Mouse (Mus musculus) hindbrain, embryonic 11.5 days (tissue): ENCODE data around the gene Fbxw11. TPM values are rescaled to one million over a fixed set of nuclear protein-coding genes. Genes with fewer than 3 reads are reported as not detected.
"Not testable (repeated sequence)": the region's sequence is repeated elsewhere in the genome, so short reads cannot be mapped to it uniquely, and the experiment has no call there.

ENCODE experiments used
- ATAC-seq: fragments of 200-750 bp; cut with Nextera tagmentation; 2 replicates; pipeline ENCODE4 v1.8.0; 2017; ENCODE audit warnings: mild to moderate bottlenecking, moderate TSS enrichment, moderate library complexity; ENCODE audit not compliant: low FRiP score
- DNase-seq: peaks from one replicate; pipeline ENCODE4 v3.0.0-alpha.2; 2015; ENCODE audit warnings: low spot score
- H3K27ac ChIP-seq: fragments of 300-500 bp; sonication (generic); 2 replicates; pipeline ENCODE4 v1.5.1; 2014; ENCODE audit warnings: mild to moderate bottlenecking, low read depth, low read length
- H3K27me3 ChIP-seq: fragments of 300-500 bp; sonication (generic); 2 replicates; pipeline ENCODE4 v1.6.1; 2014; ENCODE audit warnings: mild to moderate bottlenecking, low read length, moderate library complexity, mixed read lengths; ENCODE audit not compliant: control insufficient read depth, insufficient read depth
- H3K36me3 ChIP-seq: fragments of 300-500 bp; sonication (generic); 2 replicates; pipeline ENCODE4 v1.6.1; 2014; ENCODE audit warnings: mild to moderate bottlenecking, low read length, moderate library complexity, mixed read lengths; ENCODE audit not compliant: control insufficient read depth, insufficient read depth
- H3K4me1 ChIP-seq: fragments of 300-500 bp; sonication (generic); replicated peaks from 2 replicates; pipeline ENCODE4 v1.6.1; 2014; ENCODE audit warnings: low read length, mixed read lengths; ENCODE audit not compliant: control insufficient read depth, insufficient read depth
- H3K4me2 ChIP-seq: fragments of 300-500 bp; sonication (generic); replicated peaks from 2 replicates; pipeline ENCODE4 v1.6.1; 2014; ENCODE audit warnings: mild to moderate bottlenecking, low read depth, low read length
- H3K4me3 ChIP-seq: fragments of 300-500 bp; sonication (generic); 2 replicates; pipeline ENCODE4 v1.5.1; 2014; ENCODE audit warnings: low read depth, low read length
- H3K9ac ChIP-seq: fragments of 300-500 bp; sonication (generic); 2 replicates; pipeline ENCODE4 v1.6.1; 2014; ENCODE audit warnings: low read depth, low read length
- H3K9me3 ChIP-seq: fragments of 300-500 bp; sonication (generic); 2 replicates; pipeline ENCODE4 v1.6.1; 2016; ENCODE audit warnings: low read length; ENCODE audit not compliant: control insufficient read depth
- WGBS: fragments of 180-500 bp; shearing (Covaris S2); extraction: QIAGEN DNeasy Blood & Tissue Kit; methylation state at CpG from one replicate; pipeline ENCODE4 v1.1.7; 2014; 5-methylcytosine and 5-hydroxymethylcytosine counted together
- polyA plus RNA-seq: library from polyadenylated mRNA; unstranded; fragments of >200 nt; fragmentation: Nextera tagmentation; extraction: Ambion mirVana; gene quantifications from 2 replicates; pipeline ENCODE4 v1.2.1, GENCODE M21; 2014

Gene Fbxw11
- polyA plus RNA-seq, 1 experiment from 2014 or later: 82.7 TPM

DNA sequence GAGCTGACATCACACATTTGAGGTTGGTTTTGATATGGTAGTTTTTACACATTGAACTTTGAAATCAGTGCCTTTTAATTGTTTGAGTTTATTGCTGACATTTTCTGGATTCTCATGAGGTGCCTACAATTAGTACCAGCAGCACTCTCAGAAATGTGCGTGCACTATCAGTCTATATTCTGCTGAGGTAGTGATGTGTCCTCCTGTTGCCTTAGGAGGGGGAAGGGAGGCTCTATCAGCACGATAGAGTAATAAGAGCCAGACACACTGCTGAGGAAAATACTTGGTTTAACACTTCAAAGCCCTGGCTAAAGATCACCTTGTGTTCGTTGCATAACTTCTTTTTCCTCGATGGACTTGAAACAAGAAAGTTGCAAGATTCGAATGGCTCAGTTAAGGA, 73.4 kb downstream of the Fbxw11 start:
- H3K4me1 ChIP-seq: no peaks in the 10 kb centered on the region
- no peak overlapping the region for H3K9ac ChIP-seq
- WGBS: 90% methylated on average over 5 of the region's 5 CpGs
- no peak overlapping the region for H3K27ac ChIP-seq
- no peaks in the 10 kb centered on the region for H3K36me3 ChIP-seq
- no peaks in the 10 kb centered on the region for H3K9me3 ChIP-seq
- H3K4me2 ChIP-seq: no peak overlapping the region
- ATAC-seq (no peak), DNase-seq (no peak)
- no peak overlapping the region for H3K4me3 ChIP-seq
- no peaks in the 10 kb centered on the region for H3K27me3 ChIP-seq

GRCm38 (mm10) chr11:32716876-32717275, 74.4 kb downstream of the Fbxw11 start:
- no peak for ATAC-seq
- H3K4me3 ChIP-seq: no peak overlapping the region
- no peaks in the 10 kb centered on the region for H3K4me1 ChIP-seq
- no peaks in the 10 kb centered on the region for H3K36me3 ChIP-seq
- no peak overlapping the region for H3K4me2 ChIP-seq
- DNase-seq: no peak
- H3K27me3 ChIP-seq: no peaks in the 10 kb centered on the region
- WGBS: 90% methylated on average over 4 of the region's 4 CpGs
- no peak overlapping the region for H3K27ac ChIP-seq
- H3K9ac ChIP-seq: no peak overlapping the region
- H3K9me3 ChIP-seq: no peaks in the 10 kb centered on the region

DNA sequence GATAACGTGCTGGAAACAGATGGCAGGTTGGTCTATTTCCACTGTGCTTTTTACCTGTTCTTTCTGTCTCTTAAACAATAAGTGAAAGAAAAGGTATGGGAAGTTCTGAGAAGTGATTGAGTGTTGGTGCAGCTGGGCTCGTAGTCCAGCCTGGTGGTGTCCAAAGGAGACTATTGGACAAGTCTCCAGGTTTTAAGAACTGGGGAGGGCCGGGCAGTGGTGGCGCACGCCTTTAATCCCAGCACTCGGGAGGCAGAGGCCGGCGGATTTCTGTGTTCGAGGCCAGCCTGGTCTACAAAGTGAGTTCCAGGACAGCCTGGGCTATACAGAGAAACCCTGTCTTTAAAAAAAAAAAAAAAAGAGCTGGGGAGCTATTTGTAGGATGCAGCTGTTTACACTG, 75.2 kb downstream of the Fbxw11 start:
- not testable (repeated sequence) for ATAC-seq, H3K4me2 ChIP-seq, H3K27me3 ChIP-seq, H3K4me3 ChIP-seq, H3K27ac ChIP-seq, H3K9me3 ChIP-seq, H3K36me3 ChIP-seq, H3K4me1 ChIP-seq, H3K9ac ChIP-seq, DNase-seq
- 96% methylated on average over 9 of the region's 9 CpGs for WGBS

GRCm38 (mm10) chr11:32718371-32718770, 75.8 kb downstream of the Fbxw11 start:
- ATAC-seq (no peak), DNase-seq (peak; percentile 9)
- Histone ChIP-seq H3K4me1 (no peaks in the 10 kb centered on the region), H3K27ac (no peak overlapping the region), H3K4me3 (no peak overlapping the region), H3K9ac (no peak overlapping the region), H3K9me3 (no peaks in the 10 kb centered on the region), H3K4me2 (no peak overlapping the region), H3K27me3 (no peaks in the 10 kb centered on the region), H3K36me3 (no peaks in the 10 kb centered on the region)
- 60% methylated on average over 2 of the region's 2 CpGs for WGBS

DNA sequence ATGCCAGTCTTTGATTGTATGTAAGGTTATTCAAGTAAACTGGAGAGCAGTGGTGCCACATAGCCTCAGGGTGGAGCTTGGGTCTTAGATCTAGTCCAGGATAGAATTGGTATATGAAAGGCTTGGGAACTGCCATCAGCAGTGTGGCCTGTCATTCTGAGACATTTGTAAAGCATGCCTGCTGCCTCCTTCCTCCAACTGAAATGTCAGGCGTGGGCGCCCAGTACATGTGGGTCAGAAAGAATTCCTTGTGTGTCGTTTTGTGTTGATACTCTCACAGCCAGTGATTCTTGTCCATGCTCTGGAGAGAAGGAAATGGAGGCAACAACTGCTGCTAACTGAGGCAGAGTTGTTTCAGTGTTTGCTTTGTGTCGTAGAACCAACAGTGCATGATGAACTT, 76.5 kb downstream of the Fbxw11 start:
- ATAC-seq: no peak
- WGBS: 89% methylated on average over 4 of the region's 4 CpGs
- H3K27me3 ChIP-seq: no peaks in the 10 kb centered on the region

GRCm38 (mm10) chr11:32722653-32723052, 80.1 kb downstream of the Fbxw11 start:
- ATAC-seq (no peak), DNase-seq (no peak)
- Histone ChIP-seq H3K27ac (no peak overlapping the region), H3K9me3 (no peaks in the 10 kb centered on the region), H3K36me3 (no peaks in the 10 kb centered on the region), H3K4me2 (no peak overlapping the region), H3K9ac (no peak overlapping the region), H3K27me3 (no peaks in the 10 kb centered on the region), H3K4me1 (no peaks in the 10 kb centered on the region), H3K4me3 (no peak overlapping the region)
- WGBS: 96% methylated on average over 5 of the region's 5 CpGs

More for the DNA sequence above, 76.5 kb downstream of the Fbxw11 start:
- no peak for DNase-seq
- Histone ChIP-seq H3K4me3 (no peak overlapping the region), H3K4me2 (no peak overlapping the region), H3K9me3 (no peaks in the 10 kb centered on the region), H3K4me1 (no peaks in the 10 kb centered on the region), H3K27ac (no peak overlapping the region), H3K9ac (no peak overlapping the region), H3K36me3 (no peaks in the 10 kb centered on the region)

- Histone ChIP-seq H3K4me1 (no peaks in the 10 kb centered on the region), H3K9me3 (no peaks in the 10 kb centered on the region), H3K4me3 (no peak overlapping the region), H3K27ac (no peak overlapping the region), H3K4me2 (no peak overlapping the region), H3K9ac (no peak overlapping the region), H3K36me3 (no peaks in the 10 kb centered on the region), H3K27me3 (no peaks in the 10 kb centered on the region)
- 93% methylated on average over 2 of the region's 2 CpGs for WGBS
- ATAC-seq: no peak
- DNase-seq: no peak
Observed at GRCm38 (mm10) chr11:32723287-32723686, 80.8 kb downstream of the Fbxw11 start.

GRCm38 (mm10) chr11:32725171-32725570, 82.6 kb downstream of the Fbxw11 start:
- DNase-seq (no peak), ATAC-seq (no peak)
- Histone ChIP-seq H3K4me3 (no peak overlapping the region), H3K9me3 (no peaks in the 10 kb centered on the region), H3K27me3 (no peaks in the 10 kb centered on the region), H3K9ac (no peak overlapping the region), H3K4me1 (no peaks in the 10 kb centered on the region), H3K4me2 (no peak overlapping the region), H3K27ac (no peak overlapping the region), H3K36me3 (no peaks in the 10 kb centered on the region)
- 95% methylated on average over 9 of the region's 9 CpGs for WGBS

DNA sequence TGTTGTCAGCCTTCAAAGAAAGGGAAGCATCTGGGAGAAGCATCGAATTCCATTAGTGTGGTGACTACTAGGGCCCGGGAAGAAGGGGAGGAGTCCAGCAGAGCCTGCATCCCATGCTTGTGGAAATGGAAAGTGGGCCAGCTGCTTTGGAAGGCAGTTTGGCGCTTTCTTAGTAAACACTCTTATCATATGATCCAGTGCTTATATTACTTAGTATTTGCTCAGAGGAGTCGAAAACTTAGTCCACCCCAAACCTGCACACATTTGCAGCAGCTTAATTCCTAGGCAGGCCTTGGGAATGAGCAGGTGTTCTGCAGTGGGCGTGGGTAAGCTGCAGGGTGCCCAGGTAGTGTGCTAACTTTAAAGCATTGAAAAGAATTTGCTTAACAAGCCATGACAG, 89.9 kb downstream of the Fbxw11 start:
- Histone ChIP-seq H3K9me3 (no peaks in the 10 kb centered on the region), H3K4me3 (no peak overlapping the region), H3K27me3 (no peaks in the 10 kb centered on the region), H3K9ac (no peak overlapping the region), H3K36me3 (no peaks in the 10 kb centered on the region), H3K27ac (no peak overlapping the region), H3K4me1 (no peaks in the 10 kb centered on the region), H3K4me2 (no peak overlapping the region)
- ATAC-seq (no peak), DNase-seq (no peak)
- 60% methylated on average over 5 of the region's 5 CpGs for WGBS
